Mouse (Mus musculus) embryonic facial prominence, embryonic 11.5 days (tissue): ENCODE measurements at regions not wholly inside any gene's neighbourhood (a gene's known extent, or its start where the extent isn't known, plus 50 kb on each side); places are given as distances from the start of the nearest gene placed in this dataset.

Experiments
- ATAC-seq: fragments of 200-750 bp; cut with Nextera tagmentation; replicated peaks from 2 replicates; pipeline ENCODE4 v1.8.0; 2017; ENCODE audit warnings: low read depth; ENCODE audit not compliant: insufficient number of reproducible peaks, low FRiP score, low TSS enrichment
- DNase-seq: peaks from one replicate; pipeline ENCODE4 v3.0.0-alpha.2; 2015; ENCODE audit warnings: low spot score
- H3K27ac ChIP-seq: fragments of 300-500 bp; sonication (generic); replicated peaks from 2 replicates; pipeline ENCODE4 v1.5.1; 2014; ENCODE audit warnings: mild to moderate bottlenecking, low read depth, low read length, control low read depth
- H3K27me3 ChIP-seq: fragments of 300-500 bp; sonication (generic); 2 replicates; pipeline ENCODE4 v1.6.1; 2014; ENCODE audit warnings: mild to moderate bottlenecking, low read length, moderate library complexity, mixed read lengths; ENCODE audit not compliant: control insufficient read depth, insufficient read depth
- H3K36me3 ChIP-seq: fragments of 300-500 bp; sonication (generic); replicated peaks from 2 replicates; pipeline ENCODE4 v1.6.1; 2014; ENCODE audit warnings: low read depth, mild to moderate bottlenecking, low read length, moderate library complexity, mixed read lengths; ENCODE audit not compliant: control insufficient read depth, insufficient read depth
- H3K4me1 ChIP-seq: fragments of 300-500 bp; sonication (generic); 2 replicates; pipeline ENCODE4 v1.6.1; 2014; ENCODE audit warnings: low read length, mixed read lengths; ENCODE audit not compliant: control insufficient read depth, insufficient read depth
- H3K4me2 ChIP-seq: fragments of 300-500 bp; sonication (generic); 2 replicates; pipeline ENCODE4 v1.6.1; 2014; ENCODE audit warnings: low read depth, mild to moderate bottlenecking, control low read depth, low read length, moderate library complexity
- H3K4me3 ChIP-seq: fragments of 300-500 bp; sonication (generic); 2 replicates; pipeline ENCODE4 v1.5.1; 2014; ENCODE audit warnings: low read depth, low read length, control low read depth
- H3K9ac ChIP-seq: fragments of 300-500 bp; sonication (generic); replicated peaks from 2 replicates; pipeline ENCODE4 v1.6.1; 2014; ENCODE audit warnings: mild to moderate bottlenecking, control low read depth, low read length
- H3K9me3 ChIP-seq: fragments of 300-500 bp; sonication (generic); replicated peaks from 2 replicates; pipeline ENCODE4 v1.6.1; 2016; ENCODE audit warnings: mild to moderate bottlenecking, low read length, inconsistent platforms, mixed read lengths; ENCODE audit not compliant: control insufficient read depth
- WGBS: fragments of 180-500 bp; shearing (Covaris S2); extraction: QIAGEN DNeasy Blood & Tissue Kit; methylation state at CpG from one replicate; pipeline ENCODE4 v1.1.7; 2014; 5-methylcytosine and 5-hydroxymethylcytosine counted together

DNA sequence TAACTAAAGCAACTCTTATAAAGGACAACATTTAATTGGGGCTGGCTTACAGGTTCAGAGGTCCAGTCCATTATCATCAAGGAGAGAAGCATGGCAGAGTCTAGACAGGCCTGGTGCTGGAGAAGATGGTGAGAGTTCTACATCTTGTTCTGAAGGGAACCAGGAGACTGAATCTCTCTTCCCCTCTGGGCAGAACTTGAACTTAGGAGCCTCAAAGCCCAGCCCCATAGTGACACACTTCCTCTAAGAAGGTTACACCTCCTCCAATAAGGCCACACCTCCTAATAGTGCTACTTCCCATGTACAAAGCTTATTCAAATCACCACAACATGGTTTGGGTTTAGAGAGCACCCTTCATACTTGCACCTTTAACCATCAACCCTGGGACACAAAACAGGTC lies 136.5 kb upstream of the Nabp1 start:
- H3K4me1 ChIP-seq: no peaks in the 10 kb centered on the region
- DNase-seq: no peak
- H3K4me3 ChIP-seq: no peak overlapping the region
- H3K36me3 ChIP-seq: no peaks in the 10 kb centered on the region
- H3K27me3 ChIP-seq: no peaks in the 10 kb centered on the region
- no peak overlapping the region for H3K27ac ChIP-seq
- H3K4me2 ChIP-seq: no peak overlapping the region
- no peak for ATAC-seq
- no peaks in the 10 kb centered on the region for H3K9me3 ChIP-seq
- H3K9ac ChIP-seq: no peak overlapping the region

DNA sequence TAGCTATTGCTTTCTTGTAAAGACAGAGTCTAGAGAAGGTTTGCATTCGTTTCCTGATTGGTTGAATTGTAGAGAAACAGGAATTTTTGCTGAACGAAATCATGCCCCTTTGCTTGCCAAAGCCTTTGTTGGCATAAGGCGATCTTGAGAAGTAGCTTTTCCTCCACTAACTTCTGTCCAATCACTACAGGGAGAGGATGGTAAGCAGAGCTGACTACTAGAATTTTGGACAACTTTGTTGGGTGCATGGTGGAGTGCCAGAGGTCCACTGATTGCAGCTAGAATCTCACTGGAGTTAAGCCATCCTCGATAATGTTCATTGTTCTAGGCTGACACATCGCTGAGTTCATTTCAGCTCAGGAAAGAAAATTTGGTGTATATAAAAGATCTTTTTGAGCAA lies 131.1 kb upstream of the Nabp1 start:
- ATAC-seq: no peak
- no peaks in the 10 kb centered on the region for H3K27me3 ChIP-seq
- 89% methylated on average over 5 of the region's 5 CpGs for WGBS
- no peak overlapping the region for H3K4me2 ChIP-seq
- H3K27ac ChIP-seq: no peak overlapping the region
- H3K9ac ChIP-seq: no peak overlapping the region
- no peak overlapping the region for H3K4me3 ChIP-seq
- H3K36me3 ChIP-seq: no peaks in the 10 kb centered on the region
- DNase-seq: no peak
- no peaks in the 10 kb centered on the region for H3K9me3 ChIP-seq
- H3K4me1 ChIP-seq: no peaks in the 10 kb centered on the region

DNA sequence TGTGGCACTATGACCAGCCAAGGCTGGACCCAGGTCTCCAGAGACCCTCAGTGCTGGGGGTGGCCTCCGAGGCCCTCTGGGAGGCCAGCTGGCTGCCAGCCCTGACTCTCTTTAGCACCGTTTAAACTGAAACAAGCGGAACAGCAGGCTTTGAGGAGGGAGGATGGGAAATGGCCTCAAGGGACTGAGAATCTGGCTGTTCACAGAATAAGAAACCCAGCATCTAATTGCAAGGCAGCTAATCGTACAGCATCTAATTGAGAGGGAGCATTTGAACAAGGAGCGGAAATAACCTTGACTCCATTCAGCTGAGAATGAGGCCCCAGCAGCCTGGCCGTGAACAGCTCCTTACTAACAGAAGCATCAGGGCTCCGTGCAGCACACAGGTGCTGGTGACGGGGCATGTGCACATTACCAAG lies 129.2 kb upstream of the Nabp1 start:
- Histone ChIP-seq H3K27me3 (no peaks in the 10 kb centered on the region), H3K27ac (no peak overlapping the region), H3K9me3 (no peaks in the 10 kb centered on the region), H3K4me1 (no peaks in the 10 kb centered on the region), H3K36me3 (no peaks in the 10 kb centered on the region), H3K4me2 (no peak overlapping the region), H3K9ac (no peak overlapping the region), H3K4me3 (no peak overlapping the region)
- DNase-seq: peak; percentile 52
- peak; percentile 76 for ATAC-seq
- WGBS: 19% methylated on average over 8 of the region's 8 CpGs

DNA sequence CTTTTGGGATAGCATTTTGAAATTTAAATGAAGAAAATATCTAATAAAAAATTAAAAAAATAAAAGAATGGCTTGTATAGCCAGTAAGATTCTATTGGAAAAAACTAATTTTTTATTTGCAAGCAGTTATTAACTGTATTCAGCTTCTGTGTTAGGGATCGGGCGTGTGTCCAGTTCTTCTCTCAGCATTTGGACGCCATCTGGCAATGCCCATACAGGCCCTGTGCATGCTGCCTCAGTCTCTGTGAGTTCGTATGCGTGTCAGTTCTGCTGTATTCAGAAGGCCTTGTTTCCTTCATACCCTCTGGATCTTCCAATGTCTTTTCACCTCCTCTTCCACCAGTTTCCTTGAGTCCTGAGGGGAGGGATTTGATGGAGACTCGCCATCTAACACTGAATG lies 123.8 kb upstream of the Nabp1 start:
- Histone ChIP-seq H3K36me3 (no peaks in the 10 kb centered on the region), H3K27ac (no peak overlapping the region), H3K9ac (no peak overlapping the region), H3K4me3 (no peak overlapping the region), H3K4me1 (no peaks in the 10 kb centered on the region), H3K9me3 (no peaks in the 10 kb centered on the region), H3K27me3 (no peaks in the 10 kb centered on the region), H3K4me2 (no peak overlapping the region)
- ATAC-seq (no peak), DNase-seq (no peak)
- WGBS: 90% methylated on average over 6 of the region's 6 CpGs

DNA sequence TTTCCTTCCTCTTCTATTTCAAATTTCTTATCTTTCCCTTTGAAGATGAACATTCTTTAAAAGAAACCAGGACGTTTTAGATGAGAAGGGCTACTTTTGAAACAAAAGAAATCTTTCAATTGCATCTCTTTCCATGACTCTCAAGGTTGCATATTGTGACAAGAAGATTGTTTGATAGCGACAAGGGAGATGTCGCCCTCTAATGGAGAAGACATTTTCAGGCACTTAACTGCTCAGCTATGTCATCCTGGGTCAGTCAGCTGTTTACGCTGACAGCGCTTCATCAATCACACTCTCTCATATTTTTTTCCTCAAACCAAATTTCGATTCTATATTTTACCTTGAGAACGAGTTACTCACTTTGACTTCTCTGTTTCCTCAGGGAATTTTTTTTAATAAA lies 122.2 kb upstream of the Nabp1 start:
- H3K27ac ChIP-seq: no peak overlapping the region
- ATAC-seq: no peak
- H3K4me1 ChIP-seq: no peaks in the 10 kb centered on the region
- H3K4me3 ChIP-seq: no peak overlapping the region
- DNase-seq: peak; percentile 45
- no peaks in the 10 kb centered on the region for H3K27me3 ChIP-seq
- 34% methylated on average over 7 of the region's 7 CpGs for WGBS
- H3K36me3 ChIP-seq: no peaks in the 10 kb centered on the region
- H3K4me2 ChIP-seq: no peak overlapping the region
- no peak overlapping the region for H3K9ac ChIP-seq
- no peaks in the 10 kb centered on the region for H3K9me3 ChIP-seq

DNA sequence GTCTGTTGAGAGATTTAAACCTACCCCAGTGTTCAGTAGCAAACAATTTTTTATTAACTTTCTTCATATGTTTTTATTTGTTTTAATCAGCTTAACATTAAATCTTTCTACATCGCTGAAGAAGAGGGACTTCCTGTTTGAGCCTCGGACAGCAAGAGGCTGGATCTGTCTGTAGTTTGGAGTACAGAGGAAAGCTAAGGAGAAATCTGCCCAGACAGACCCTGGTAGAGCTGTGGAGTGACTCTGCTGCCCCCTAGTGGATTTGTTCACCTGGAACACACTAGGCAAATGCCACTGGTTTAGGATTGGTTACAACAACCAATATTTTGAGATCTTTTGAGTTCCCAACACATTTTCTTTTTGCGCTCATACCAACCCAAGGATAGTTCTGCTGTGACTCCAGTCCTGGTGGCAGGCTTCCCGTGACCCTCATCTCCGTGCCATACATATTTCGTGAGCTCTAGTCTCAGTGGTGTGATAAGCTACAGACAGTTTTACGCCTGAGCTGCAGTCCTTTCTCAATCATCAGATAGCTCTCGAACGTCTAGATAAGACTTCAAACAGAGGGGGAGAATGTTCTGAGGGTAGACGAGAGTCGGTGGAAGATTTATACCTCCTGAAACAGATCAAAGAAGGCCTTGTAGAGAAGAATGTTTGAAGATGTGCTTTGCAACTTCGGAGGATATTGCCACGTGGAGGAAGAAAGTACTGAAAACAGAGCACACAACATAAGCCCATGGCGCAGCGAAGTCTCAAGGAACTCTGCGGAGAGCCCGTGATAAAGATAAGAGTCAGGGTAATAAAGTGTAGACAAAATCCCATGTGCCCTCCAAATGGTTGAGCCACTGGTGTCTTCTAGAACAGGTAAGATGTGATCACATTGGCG lies 119.0 kb upstream of the Nabp1 start:
- peak; percentile 89 for DNase-seq
- Histone ChIP-seq H3K27ac (no peak overlapping the region), H3K9ac (no peak overlapping the region), H3K9me3 (no peaks in the 10 kb centered on the region), H3K36me3 (no peaks in the 10 kb centered on the region), H3K4me1 (no peaks in the 10 kb centered on the region), H3K4me3 (no peak overlapping the region), H3K4me2 (no peak overlapping the region), H3K27me3 (no peaks in the 10 kb centered on the region)
- 53% methylated on average over 18 of the region's 18 CpGs for WGBS
- ATAC-seq: peak; percentile 81; the same call in 1 of the 2 replicates

DNA sequence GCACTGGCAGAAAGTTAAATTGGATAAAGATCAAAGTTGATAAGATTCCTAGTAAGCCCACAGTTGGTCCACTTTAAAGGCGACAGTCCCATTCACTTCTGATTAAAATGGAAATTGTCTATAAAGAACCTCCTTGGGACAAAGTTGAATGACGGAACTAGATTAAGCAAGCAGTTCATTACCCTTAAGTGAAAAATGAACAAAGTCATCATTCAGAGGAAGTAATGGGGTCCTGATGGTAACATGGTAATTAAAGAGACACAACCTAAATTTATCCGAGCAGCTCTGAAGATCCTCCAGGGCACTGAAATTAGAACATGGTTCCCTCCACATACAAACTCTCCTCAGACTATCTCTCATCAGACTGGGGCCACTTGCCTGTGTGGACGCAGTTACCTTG lies 116.4 kb upstream of the Nabp1 start:
- H3K36me3 ChIP-seq: no peaks in the 10 kb centered on the region
- ATAC-seq (no peak), DNase-seq (no peak)
- no peak overlapping the region for H3K27ac ChIP-seq
- H3K4me2 ChIP-seq: no peak overlapping the region
- H3K9me3 ChIP-seq: no peaks in the 10 kb centered on the region
- 75% methylated on average over 4 of the region's 4 CpGs for WGBS
- H3K4me1 ChIP-seq: no peaks in the 10 kb centered on the region
- no peak overlapping the region for H3K9ac ChIP-seq
- no peaks in the 10 kb centered on the region for H3K27me3 ChIP-seq
- no peak overlapping the region for H3K4me3 ChIP-seq

DNA sequence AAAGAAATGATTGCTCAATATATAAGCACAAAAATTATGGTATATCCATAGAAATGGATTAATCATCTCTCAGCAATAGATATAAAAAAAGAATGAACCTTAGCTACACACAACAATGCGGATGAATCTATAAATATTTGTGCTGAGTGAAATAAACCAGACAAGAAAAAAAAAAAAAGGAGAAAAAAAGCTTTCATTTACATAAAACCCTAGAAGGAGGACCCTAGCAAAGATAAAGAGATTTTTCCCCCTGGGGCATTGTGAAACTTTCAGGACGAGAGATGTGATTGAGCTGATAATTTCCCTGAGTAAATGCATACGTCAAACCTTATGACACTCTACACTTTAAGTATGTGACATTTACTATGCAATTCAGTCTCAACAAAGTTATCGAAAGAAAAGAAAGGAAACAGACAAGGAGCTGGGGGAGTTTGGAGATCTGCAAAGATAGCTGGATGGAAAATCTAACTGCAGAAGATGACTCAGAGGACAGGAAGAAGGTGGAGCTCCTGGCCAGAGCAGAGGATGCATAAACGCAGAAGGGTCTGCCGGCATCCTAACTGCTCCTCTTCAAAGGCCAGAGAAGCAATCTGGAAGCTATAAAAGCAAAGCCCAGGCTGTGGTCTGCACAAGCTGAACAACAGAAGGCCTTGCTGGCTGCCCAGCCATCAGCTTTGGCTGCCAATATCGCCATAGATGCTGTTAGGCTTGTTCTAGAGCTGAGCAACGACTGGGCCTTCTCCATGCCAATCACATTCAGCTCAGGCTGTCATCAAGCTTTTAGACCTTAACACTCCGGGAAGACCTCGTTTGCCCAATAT lies 115.6 kb upstream of the Nabp1 start:
- Histone ChIP-seq H3K36me3 (no peaks in the 10 kb centered on the region), H3K9ac (no peak overlapping the region), H3K4me1 (no peaks in the 10 kb centered on the region), H3K4me3 (no peak overlapping the region), H3K9me3 (no peaks in the 10 kb centered on the region), H3K27me3 (no peaks in the 10 kb centered on the region), H3K27ac (no peak overlapping the region), H3K4me2 (no peak overlapping the region)
- DNase-seq (no peak), ATAC-seq (no peak)
- WGBS: 65% methylated on average over 10 of the region's 10 CpGs
